Mouse (Mus musculus) spleen, adult 12 weeks (tissue): ENCODE data around the gene Itgb3.

Experiments
- DNase-seq: peaks from one replicate; pipeline ENCODE4 v3.0.0; 2022; ENCODE audit warnings: low spot score

Itgb3 gene

DNA sequence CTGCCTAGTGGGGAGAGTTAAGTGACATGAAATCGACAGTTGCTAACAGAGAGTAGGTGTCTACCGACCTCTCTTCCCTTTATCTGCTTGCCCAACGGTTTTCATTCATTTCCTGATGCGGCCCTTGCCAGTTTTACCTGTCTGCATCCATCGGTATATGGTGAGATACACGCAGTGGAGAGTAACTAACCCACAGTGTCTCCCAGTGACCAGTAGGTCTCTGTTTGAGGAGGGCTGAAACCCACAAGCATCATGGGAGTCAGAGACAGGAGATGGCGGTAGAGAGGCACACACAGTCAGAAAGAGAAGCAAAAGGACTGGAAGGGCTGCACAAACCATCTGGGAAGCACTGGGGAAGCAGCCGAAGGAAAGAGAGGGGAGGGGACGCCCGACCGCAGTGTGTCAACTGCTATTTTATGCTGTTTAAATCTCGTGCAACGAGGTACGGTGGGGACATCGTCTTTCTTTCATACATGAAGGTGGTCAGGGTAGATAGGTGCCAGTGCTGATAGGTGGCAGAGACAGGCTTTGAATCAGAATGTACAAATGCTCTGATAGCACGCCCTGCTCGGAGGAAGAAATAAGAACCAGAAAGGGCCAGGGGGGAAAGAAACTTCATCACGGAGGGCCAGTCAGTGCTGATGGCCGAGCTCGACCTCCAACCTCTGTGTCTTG lies 53.9 kb downstream of the Itgb3 start:
- no peak for DNase-seq

DNA sequence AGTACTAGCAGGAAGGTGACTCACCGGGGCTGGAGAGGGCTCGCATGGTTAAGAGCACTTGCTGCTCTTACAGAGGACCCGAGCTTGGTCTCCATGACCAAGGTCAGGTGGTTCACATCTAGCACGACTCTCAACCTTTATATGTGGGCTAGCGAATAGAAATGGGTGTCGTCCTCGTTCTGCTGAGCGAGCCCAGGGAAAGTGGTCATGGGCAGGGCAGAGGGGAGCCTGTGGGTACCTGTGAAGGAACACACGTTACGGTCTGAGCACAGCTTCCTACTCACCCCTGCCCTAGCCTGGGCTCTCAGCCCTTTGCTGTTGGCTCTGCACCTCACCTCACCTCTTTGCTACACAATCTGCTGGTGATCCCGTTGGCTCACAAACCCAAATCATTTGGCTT lies 54.8 kb downstream of the Itgb3 start:
- DNase-seq: no peak

DNA sequence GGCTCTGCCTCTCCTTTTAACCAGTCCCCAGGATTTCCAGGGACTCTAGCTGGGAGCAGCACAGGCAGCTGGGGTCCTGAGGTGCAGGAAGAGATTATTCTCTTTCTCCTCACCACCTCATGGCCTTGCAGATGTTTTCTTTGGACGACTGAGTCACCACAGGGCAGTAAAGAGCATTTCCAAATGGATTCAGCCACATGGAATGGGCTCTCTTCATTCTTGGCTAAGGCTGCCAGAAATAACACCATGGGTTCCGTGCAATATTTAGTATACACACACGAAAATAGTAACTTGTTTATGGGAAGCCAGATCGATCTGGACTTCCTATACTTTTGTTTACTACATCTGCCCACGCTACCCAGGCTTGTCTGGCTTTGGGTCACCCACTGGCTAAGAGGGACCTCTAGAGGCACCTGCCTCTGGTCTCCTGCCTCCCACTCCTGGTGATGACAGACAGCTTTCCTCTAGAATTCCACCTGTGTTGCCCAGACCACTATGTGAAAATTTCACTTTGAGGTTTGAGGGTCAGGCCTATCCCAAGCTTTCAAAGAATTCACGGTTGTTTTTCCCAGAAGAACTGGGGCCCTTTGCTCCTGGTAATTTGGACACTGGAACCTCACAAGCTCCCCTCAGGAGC lies 55.6 kb downstream of the Itgb3 start:
- no peak for DNase-seq

DNA sequence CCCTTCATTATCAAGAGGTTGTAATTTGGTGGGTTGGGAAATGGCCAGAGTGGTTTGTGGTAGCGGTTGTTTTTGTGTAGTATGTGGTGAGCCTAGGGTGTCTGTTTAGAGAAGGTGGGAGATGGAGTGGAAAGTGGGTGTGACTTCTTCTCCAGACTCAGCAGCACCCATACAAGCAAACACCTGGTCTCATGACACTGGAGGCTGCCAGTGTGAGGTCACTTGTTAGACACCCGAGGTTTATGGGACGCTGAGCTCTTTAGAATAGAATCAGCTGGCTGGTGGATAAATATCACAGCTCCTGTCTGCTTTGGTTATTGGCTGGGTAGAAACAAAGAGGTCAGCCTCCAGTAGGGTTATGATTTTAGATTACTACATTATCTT lies 56.1 kb downstream of the Itgb3 start:
- no peak for DNase-seq

DNA sequence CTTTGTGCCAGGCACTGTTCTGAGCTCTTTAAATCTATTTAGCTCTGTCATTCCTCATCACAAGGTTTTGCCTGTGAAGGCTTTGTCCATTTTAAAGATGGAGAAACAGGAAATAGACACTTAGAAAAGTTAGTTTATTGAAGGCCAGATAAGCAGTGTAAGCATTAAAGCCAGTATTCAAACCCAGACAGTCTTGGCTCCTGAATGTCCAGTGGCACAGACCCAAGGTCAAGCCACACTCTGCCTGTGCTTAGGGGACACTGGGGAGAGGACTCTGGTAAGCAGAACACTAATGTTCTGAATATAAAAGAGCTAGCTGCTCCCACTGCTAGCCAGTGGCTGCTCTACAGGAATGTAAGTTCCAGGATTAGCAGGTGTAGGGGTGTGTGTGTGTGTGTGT lies 56.6 kb downstream of the Itgb3 start:
- DNase-seq: no peak

DNA sequence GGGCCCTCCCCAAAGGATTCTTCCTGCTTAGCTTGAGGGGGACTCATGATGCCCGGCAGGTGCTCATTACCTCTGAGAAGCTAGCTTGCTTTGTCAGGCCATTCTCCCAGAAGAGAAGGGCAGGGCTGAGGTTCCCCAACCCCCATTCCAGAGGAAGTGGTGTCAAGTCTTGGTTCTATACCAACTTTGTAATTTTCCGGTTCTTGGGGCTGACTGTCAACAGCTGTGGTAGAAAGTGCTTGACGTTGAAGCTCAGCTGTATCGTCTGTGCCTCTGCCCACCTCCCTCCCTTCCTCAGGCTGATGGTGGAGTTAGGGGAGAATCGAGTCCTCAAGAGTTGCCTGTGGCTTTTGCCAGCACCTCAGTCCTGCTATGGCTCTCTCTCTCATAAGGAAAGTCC lies 59.6 kb downstream of the Itgb3 start:
- no peak for DNase-seq

DNA sequence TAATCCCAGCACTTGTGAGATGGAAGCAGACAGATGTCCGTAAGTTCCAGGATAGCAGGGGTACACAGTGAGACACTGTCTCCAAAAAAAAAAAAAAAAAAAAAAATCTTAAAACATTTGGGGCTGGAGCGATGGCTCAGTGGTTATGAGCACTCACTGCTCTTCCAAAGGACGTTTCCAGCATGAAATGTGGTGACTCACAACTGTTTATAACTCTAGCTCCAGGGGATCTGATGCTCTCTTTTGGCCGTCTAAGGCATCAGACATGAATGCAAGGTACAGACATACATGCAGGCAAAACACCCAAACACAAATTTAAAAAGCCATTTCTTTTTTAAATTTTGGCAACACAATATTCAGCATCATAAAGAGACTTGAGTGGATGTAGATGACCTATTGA lies 65.6 kb downstream of the Itgb3 start:
- no peak for DNase-seq

DNA sequence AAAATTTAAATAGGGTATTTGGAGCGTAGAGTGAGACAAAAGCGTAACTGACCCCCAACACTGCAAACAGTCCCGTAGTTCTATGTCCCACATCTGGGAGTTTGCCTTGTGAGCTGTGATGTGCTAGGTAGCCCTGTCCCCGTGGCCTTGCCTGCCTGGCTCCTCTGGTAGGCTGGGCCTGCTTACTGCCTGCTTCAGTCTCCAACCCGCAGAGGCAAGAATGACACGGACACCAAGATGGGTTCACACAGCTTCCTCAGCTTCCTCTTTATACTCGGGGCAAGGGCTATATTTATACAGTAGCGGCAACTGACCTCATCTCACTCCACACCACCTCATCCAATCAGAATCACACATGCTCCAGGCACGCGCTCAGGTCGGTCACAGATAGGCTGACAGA lies 67.0 kb downstream of the Itgb3 start:
- DNase-seq: no peak

DNA sequence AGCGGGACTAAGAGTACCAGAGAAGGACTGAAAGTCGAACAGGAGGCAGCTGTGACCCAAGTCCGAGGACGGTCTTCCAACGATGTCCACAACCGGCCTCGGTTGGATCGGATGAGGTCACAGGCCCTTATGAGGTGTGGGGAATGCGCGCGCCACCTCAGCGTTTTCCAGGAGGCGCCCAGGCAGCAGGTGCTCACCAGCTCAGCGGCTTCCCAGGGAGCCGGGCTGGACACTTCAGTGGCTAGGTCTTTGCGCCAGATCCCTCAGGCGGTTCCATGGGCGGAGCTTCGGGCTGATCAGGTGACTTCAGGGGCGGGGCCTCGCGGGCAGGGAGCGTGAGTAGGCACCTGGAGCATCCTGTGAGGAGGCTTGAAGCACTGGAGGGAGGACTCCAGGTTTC lies 77.7 kb downstream of the Itgb3 start, which contains the start of gene Gm11639:
Gene Gm11639 (plus strand): TSS at position 160 of the 400 bp plus-strand sequence.
- DNase-seq: no peak

DNA sequence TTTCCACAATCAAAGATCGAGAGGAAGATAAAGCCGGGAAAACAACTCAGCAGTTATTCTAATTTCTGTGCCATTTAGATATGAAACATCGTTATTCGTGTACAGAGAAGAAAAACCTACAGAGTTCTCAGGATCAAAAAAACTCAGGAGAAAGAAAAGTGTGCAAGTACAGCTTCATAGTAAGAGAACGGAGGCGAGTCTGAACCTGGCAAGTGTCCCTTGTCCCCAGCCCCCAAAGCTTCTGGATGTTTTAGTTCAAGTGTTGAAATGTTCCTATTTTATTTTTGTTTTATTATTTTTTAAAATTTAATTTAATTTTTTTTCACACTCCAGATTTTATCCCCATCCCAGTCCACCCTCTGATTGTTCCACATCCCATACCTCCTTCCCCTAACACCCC lies 85.4 kb downstream of the Itgb3 start:
- no peak for DNase-seq

DNA sequence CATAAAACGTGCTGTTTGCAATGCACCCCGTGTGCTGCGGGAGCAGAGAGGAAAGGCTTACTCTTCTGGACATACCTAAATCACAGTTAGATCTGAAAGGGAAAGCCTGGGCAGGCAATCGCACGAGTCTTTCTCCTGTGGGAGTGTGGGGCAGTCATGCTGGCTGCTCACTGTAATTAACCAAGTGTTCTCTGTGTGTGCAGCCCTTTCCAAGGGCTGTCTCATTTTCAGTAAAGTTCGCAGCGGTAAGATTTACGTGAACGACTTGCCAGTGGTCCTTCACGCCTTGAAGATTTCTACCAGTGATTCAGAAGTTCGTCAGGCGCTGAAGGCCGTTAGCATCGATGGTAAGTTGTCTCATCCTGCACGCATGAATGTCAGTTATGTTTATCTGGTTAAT lies 96.3 kb downstream of the Itgb3 start:
- no peak for DNase-seq

DNA sequence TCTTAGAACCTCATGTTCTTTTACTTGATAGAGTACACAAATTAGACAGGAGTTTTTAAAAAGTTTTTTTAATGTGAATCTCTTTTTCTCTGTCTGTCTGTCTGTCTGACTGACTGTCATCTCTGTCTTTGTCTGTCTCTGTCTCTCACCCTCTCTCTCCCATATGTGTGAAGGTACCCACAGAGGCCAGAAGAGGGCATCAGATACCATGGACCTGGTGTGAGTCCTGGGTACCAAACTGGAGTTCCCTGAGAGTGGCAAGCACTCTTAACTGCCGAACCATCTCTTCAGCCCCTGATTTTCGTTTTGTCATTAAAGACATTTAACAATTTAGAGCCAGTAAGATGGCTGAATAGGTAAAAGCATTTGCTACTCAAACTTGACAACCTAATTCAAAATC lies 99.3 kb downstream of the Itgb3 start:
- no peak for DNase-seq
